Mouse (Mus musculus) embryonic fibroblast, embryonic 13.5 days (primary cell): Measurements from ENCODE around the gene Cysltr2.

ENCODE experiments used
- CTCF ChIP-seq: IDR thresholded peaks from 2 replicates; pipeline ENCODE4 v1.5.1; 2011; ENCODE audit warnings: mild to moderate bottlenecking, control low read depth, low read length, moderate library complexity, borderline replicate concordance; ENCODE audit not compliant: insufficient read depth
- POLR2A ChIP-seq: IDR thresholded peaks from 2 replicates; pipeline ENCODE4 v1.6.1; 2011; ENCODE audit warnings: low read depth, mild to moderate bottlenecking, control low read depth, low read length, moderate library complexity

GRCm38 (mm10) chr14:73031218-73031617 lies 17.7 kb downstream of the Cysltr2 start:
- no peak for TF ChIP-seq CTCF
- no peak for TF ChIP-seq POLR2A
